Mouse (Mus musculus) thymus, postnatal 4 days (tissue): Measurements from ENCODE around the gene Ilkap.

Source experiments
- DNase-seq: peaks from one replicate; pipeline ENCODE4 v3.0.0; 2021

The Ilkap gene

GRCm38 (mm10) chr1:91352277-91352676 lies 46.3 kb downstream of the Ilkap start:
- no peak for DNase-seq

GRCm38 (mm10) chr1:91351249-91351648 lies 47.4 kb downstream of the Ilkap start:
- DNase-seq, result no peak

- DNase-seq, result no peak
These were observed 47.8 kb downstream of the Ilkap start, which contains the start of gene Klhl30 for GRCm38 (mm10) chr1:91350841-91351240. TSS of gene Klhl30 (plus strand) at chr1:91351016.

GRCm38 (mm10) chr1:91346892-91347291 lies 51.7 kb downstream of the Ilkap start:
- DNase-seq, result peak; percentile 74

GRCm38 (mm10) chr1:91344921-91345685 lies 53.5 kb downstream of the Ilkap start:
- DNase-seq, result peak; percentile 48

GRCm38 (mm10) chr1:91344001-91344400 lies 54.6 kb downstream of the Ilkap start:
- no peak for DNase-seq

GRCm38 (mm10) chr1:91337355-91337754 lies 61.3 kb downstream of the Ilkap start:
- DNase-seq, result no peak

- no peak for DNase-seq
These were observed 65.0 kb downstream of the Ilkap start for GRCm38 (mm10) chr1:91333582-91333981.

- peak; percentile 26 for DNase-seq
These were observed 66.5 kb downstream of the Ilkap start for GRCm38 (mm10) chr1:91332102-91332501.

GRCm38 (mm10) chr1:91325488-91326042 lies 73.0 kb downstream of the Ilkap start:
- DNase-seq, result no peak

- no peak for DNase-seq
These were observed 74.0 kb downstream of the Ilkap start for GRCm38 (mm10) chr1:91324646-91325045.
